Mouse (Mus musculus) CH12.LX (cell line): ENCODE data around the gene AC141477.1. TPM values are rescaled to one million over a fixed set of nuclear protein-coding genes. Genes with fewer than 3 reads are reported as not detected.

Experiments used
- DNase-seq: peaks from one replicate; pipeline ENCODE4 v3.0.0-alpha.2; 2013; ENCODE audit errors: extremely low read depth
- H3K27ac ChIP-seq: 2 replicates; pipeline ENCODE4 v1.5.1; 2012; ENCODE audit warnings: low read depth, mild to moderate bottlenecking, control low read depth, moderate library complexity; ENCODE audit not compliant: insufficient read depth
- H3K27me3 ChIP-seq: replicated peaks from 2 replicates; pipeline ENCODE3; 2012; ENCODE audit warnings: inconsistent platforms
- H3K36me3 ChIP-seq, 2 experiments: replicated peaks in 1 of 2; 2 replicates each; pipeline versions ENCODE3 to v1.6.1; 2012; ENCODE audit warnings: inconsistent platforms in 1 of 2, low read length in 1 of 2, mild to moderate bottlenecking in 1 of 2, mixed read lengths in 1 of 2, moderate library complexity in 1 of 2; ENCODE audit not compliant: control insufficient read depth in 1 of 2, insufficient read depth in 1 of 2
- H3K4me1 ChIP-seq, 2 experiments: 2 replicates each; pipeline ENCODE4 v1.6.1; 2012; ENCODE audit warnings: inconsistent platforms in 1 of 2, moderate library complexity in 1 of 2; ENCODE audit not compliant: insufficient read depth in 2 of 2, control insufficient read depth in 1 of 2
- H3K4me2 ChIP-seq: 2 replicates; pipeline ENCODE4 v1.6.1; 2012; ENCODE audit warnings: low read depth, mild to moderate bottlenecking, control low read depth; ENCODE audit not compliant: poor library complexity, insufficient read depth, severe bottlenecking
- H3K4me3 ChIP-seq, 3 experiments: fragments of 150-350 bp in 1 of 3; sonication (generic) in 1 of 3; replicated peaks in 1 of 3; 2 replicates each; pipeline versions ENCODE3 to v1.5.1; 2011 to 2012; ENCODE audit warnings: low read depth in 2 of 3, low read length in 2 of 3, mild to moderate bottlenecking in 2 of 3, moderate library complexity in 2 of 3, control low read depth in 1 of 3, improper control_type of control experiment in 1 of 3, inconsistent platforms in 1 of 3, mixed read lengths in 1 of 3; ENCODE audit not compliant: poor library complexity in 1 of 3
- H3K79me2 ChIP-seq: replicated peaks from 2 replicates; pipeline ENCODE4 v1.6.1; 2012; ENCODE audit warnings: mild to moderate bottlenecking, moderate library complexity; ENCODE audit not compliant: control insufficient read depth, poor library complexity, insufficient read depth, severe bottlenecking; ENCODE audit errors: extremely low read depth
- H3K9ac ChIP-seq: 2 replicates; pipeline ENCODE4 v1.6.1; 2012; ENCODE audit warnings: low read depth, mild to moderate bottlenecking, control low read depth, moderate library complexity; ENCODE audit not compliant: insufficient read depth
- H3K9me3 ChIP-seq: replicated peaks from 2 replicates; pipeline ENCODE3; 2012; ENCODE audit warnings: low read length, inconsistent platforms, mixed read lengths
- BHLHE40 ChIP-seq: IDR thresholded peaks from 2 replicates; pipeline ENCODE4 v1.6.1; 2011; ENCODE audit warnings: mild to moderate bottlenecking, low read depth, low read length, improper control_type of control experiment
- CHD2 ChIP-seq: IDR thresholded peaks from 2 replicates; pipeline ENCODE4 v1.6.1; 2011; ENCODE audit warnings: low read length, improper control_type of control experiment
- E2F4 ChIP-seq: IDR thresholded peaks from 2 replicates; pipeline ENCODE4 v1.6.1; 2011; ENCODE audit warnings: low read depth, low read length, improper control_type of control experiment; ENCODE audit not compliant: insufficient replicate concordance
- EP300 ChIP-seq: IDR thresholded peaks from 2 replicates; pipeline ENCODE4 v1.6.1; 2011; ENCODE audit warnings: low read length, improper control_type of control experiment
- ETS1 ChIP-seq: conservative IDR thresholded peaks from 2 replicates; pipeline ENCODE4 v1.6.1; 2012; ENCODE audit warnings: low read depth, mild to moderate bottlenecking, inconsistent platforms, low read length, improper control_type of control experiment, moderate library complexity
- GABPA ChIP-seq: IDR thresholded peaks from 2 replicates; pipeline ENCODE4 v1.6.1; 2012; ENCODE audit warnings: low read depth, low read length, improper control_type of control experiment, inconsistent platforms; ENCODE audit not compliant: insufficient replicate concordance
- HCFC1 ChIP-seq: IDR thresholded peaks from 2 replicates; pipeline ENCODE4 v1.6.1; 2012; ENCODE audit warnings: low read depth, mild to moderate bottlenecking, inconsistent platforms, low read length, improper control_type of control experiment
- JUN ChIP-seq: IDR thresholded peaks from 2 replicates; pipeline ENCODE4 v1.6.1; 2011; ENCODE audit warnings: low read depth, mild to moderate bottlenecking, low read length, improper control_type of control experiment, moderate library complexity; ENCODE audit not compliant: insufficient read depth
- KAT2A ChIP-seq: IDR thresholded peaks from 2 replicates; pipeline ENCODE4 v1.6.1; 2012; ENCODE audit warnings: low read length, improper control_type of control experiment, inconsistent platforms; ENCODE audit not compliant: insufficient replicate concordance
- MAFK ChIP-seq: IDR thresholded peaks from 2 replicates; pipeline ENCODE4 v1.6.1; 2011; ENCODE audit warnings: low read length, improper control_type of control experiment; ENCODE audit not compliant: insufficient replicate concordance
- MAX ChIP-seq: IDR thresholded peaks from 2 replicates; pipeline ENCODE4 v1.6.1; 2011; ENCODE audit warnings: low read length, improper control_type of control experiment
- MXI1 ChIP-seq: IDR thresholded peaks from 2 replicates; pipeline ENCODE4 v1.6.1; 2011; ENCODE audit warnings: mild to moderate bottlenecking, low read depth, low read length, improper control_type of control experiment
- NELFE ChIP-seq: IDR thresholded peaks from 2 replicates; pipeline ENCODE4 v1.6.1; 2011; ENCODE audit warnings: low read depth, low read length, improper control_type of control experiment
- NRF1 ChIP-seq: IDR thresholded peaks from 2 replicates; pipeline ENCODE4 v1.6.1; 2014; ENCODE audit warnings: low read depth, mild to moderate bottlenecking, inconsistent platforms, low read length, improper control_type of control experiment, moderate library complexity
- POLR2A ChIP-seq: IDR thresholded peaks from 2 replicates; pipeline ENCODE4 v1.6.1; 2011; ENCODE audit warnings: low read depth, mild to moderate bottlenecking, improper control_type of control experiment, low read length
- RAD21 ChIP-seq: IDR thresholded peaks from 2 replicates; pipeline ENCODE4 v1.6.1; 2011; ENCODE audit warnings: low read depth, mild to moderate bottlenecking, low read length, improper control_type of control experiment, moderate library complexity
- RCOR1 ChIP-seq: conservative IDR thresholded peaks from 2 replicates; pipeline ENCODE4 v1.6.1; 2012; ENCODE audit warnings: low read depth, mild to moderate bottlenecking, inconsistent platforms, low read length, improper control_type of control experiment
- USF1 ChIP-seq: IDR thresholded peaks from 2 replicates; pipeline ENCODE4 v1.6.1; 2014; ENCODE audit warnings: low read depth, mild to moderate bottlenecking, inconsistent platforms, low read length, improper control_type of control experiment
- ZKSCAN1 ChIP-seq: IDR thresholded peaks from 2 replicates; pipeline ENCODE4 v1.6.1; 2012; ENCODE audit warnings: low read depth, inconsistent platforms, low read length, improper control_type of control experiment, borderline replicate concordance
- ZMIZ1 ChIP-seq: IDR thresholded peaks from 2 replicates; pipeline ENCODE4 v1.6.1; 2012; ENCODE audit warnings: low read depth, mild to moderate bottlenecking, inconsistent platforms, low read length, improper control_type of control experiment
- dilution Hi-C: fragments of 300-500 bp; cut with MboI; formaldehyde crosslinking; loops from 2 replicates; pipeline ENCODE4 v1.14.3; 2020; ENCODE audit warnings: low sequenced_read_pairs; ENCODE audit not compliant: extremely low pct_unique_long_range_greater_than_20kb, extremely low pct_ligation_motif_present
- in situ Hi-C: fragments of 300-500 bp; cut with MboI; formaldehyde crosslinking; loops from 3 replicates; pipeline ENCODE4 v1.14.3; 2019; ENCODE audit warnings: low sequenced_read_pairs, low pct_ligation_motif_present, low pct_unique_long_range_greater_than_20kb, mixed read lengths
- polyA plus RNA-seq: library from polyadenylated mRNA; unstranded; fragments of >175 nt; gene quantifications from 2 replicates; pipeline ENCODE4 v1.2.1, GENCODE M21; 2012; ENCODE audit warnings: low read depth; ENCODE audit not compliant: insufficient read length
- total RNA-seq, 2 experiments: library from RNA; depleted of rRNA; stranded (reverse); fragments of 300-350 nt in 1 of 2; fragments of >200 nt in 1 of 2; gene quantifications; 2 replicates each; pipeline ENCODE4 v1.2.3; 2012 to 2014

Gene AC141477.1
- total and polyA plus RNA-seq, 3 experiments = not detected

GRCm38 (mm10) chr10:76433925-76434324 is 6.3 kb downstream of the AC141477.1 start:
- in situ Hi-C loops = no loop called here
- H3K4me3 ChIP-seq = no peak overlapping the region
- dilution Hi-C loops = no loop called here
- H3K36me3 ChIP-seq = peaks cover 80 to 96% of the 10 kb centered on the region in 2 experiments
- no peak overlapping the region for H3K27ac ChIP-seq
- H3K79me2 ChIP-seq = no peaks in the 10 kb centered on the region
- H3K27me3 ChIP-seq = no peaks in the 10 kb centered on the region
- no peaks in the 10 kb centered on the region for H3K9me3 ChIP-seq
- no peaks in the 10 kb centered on the region for H3K4me1 ChIP-seq
- H3K4me2 ChIP-seq = no peak overlapping the region
- no peak for TF ChIP-seq ZMIZ1
- no peak for TF ChIP-seq NELFE
- TF ChIP-seq E2F4 = no peak
- TF ChIP-seq ETS1 = no peak
- TF ChIP-seq BHLHE40 = no peak
- no peak for TF ChIP-seq MXI1
- no peak for TF ChIP-seq MAFK
- no peak for TF ChIP-seq HCFC1
- TF ChIP-seq USF1 = no peak
- TF ChIP-seq, all 38 proteins: peak for 0
- no peak overlapping the region for H3K9ac ChIP-seq
- no peak for DNase-seq

DNA sequence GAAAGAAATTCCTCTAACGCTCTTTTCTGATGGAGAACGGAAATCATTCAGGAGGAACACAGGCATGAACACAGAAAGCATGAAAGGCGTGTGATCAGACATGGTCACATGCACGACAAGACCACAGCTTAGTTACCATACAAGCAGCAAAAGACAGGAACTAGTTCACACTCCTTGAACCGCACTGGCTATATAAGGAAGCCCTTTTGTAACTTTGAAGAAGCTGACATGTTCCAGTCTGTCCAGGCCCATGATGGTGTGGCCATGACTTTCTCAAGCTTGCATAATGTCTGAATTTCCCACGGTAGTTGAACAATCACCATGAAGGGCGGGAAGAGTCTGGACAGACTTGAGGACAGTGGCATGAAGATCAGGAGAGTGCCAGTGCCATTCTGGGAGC is 14.6 kb downstream of the AC141477.1 start:
- Histone ChIP-seq H3K4me2 (no peak overlapping the region), H3K27me3 (no peaks in the 10 kb centered on the region), H3K79me2 (no peaks in the 10 kb centered on the region), H3K27ac (no peak overlapping the region), H3K36me3 (peaks cover 77 to 94% of the 10 kb centered on the region in 2 experiments), H3K9me3 (no peaks in the 10 kb centered on the region), H3K4me3 (no peak overlapping the region), H3K4me1 (no peaks in the 10 kb centered on the region), H3K9ac (no peak overlapping the region)
- TF ChIP-seq POLR2A = no peak
- TF ChIP-seq USF1 = no peak
- TF ChIP-seq RCOR1 = no peak
- no peak for TF ChIP-seq EP300
- TF ChIP-seq NRF1 = no peak
- dilution Hi-C loops = no loop called here
- no peak for DNase-seq
- in situ Hi-C loops = no loop called here

- Histone ChIP-seq H3K9me3 (no peaks in the 10 kb centered on the region), H3K9ac (no peak overlapping the region), H3K27ac (no peak overlapping the region), H3K4me1 (no peaks in the 10 kb centered on the region), H3K4me3 (no peak overlapping the region), H3K4me2 (no peak overlapping the region), H3K27me3 (no peaks in the 10 kb centered on the region), H3K36me3 (peaks cover 71 to 95% of the 10 kb centered on the region in 2 experiments), H3K79me2 (no peaks in the 10 kb centered on the region)
- DNase-seq = no peak
- TF ChIP-seq MAX = no peak
- no peak for TF ChIP-seq RAD21
- TF ChIP-seq POLR2A = no peak
- TF ChIP-seq ZKSCAN1 = no peak
- TF ChIP-seq GABPA = no peak
- TF ChIP-seq JUN = no peak
- TF ChIP-seq KAT2A = no peak
- TF ChIP-seq MAFK = no peak
- no peak for TF ChIP-seq CHD2
- no peak for TF ChIP-seq RCOR1
- no peak for TF ChIP-seq MXI1
- dilution Hi-C loops = no loop called here
- in situ Hi-C loops = no loop called here
These were observed 23.4 kb downstream of the AC141477.1 start for GRCm38 (mm10) chr10:76416811-76417210.
